Mouse (Mus musculus): ENCODE results near the gene Car14. TPM values are rescaled to one million over a fixed set of nuclear protein-coding genes. Genes with fewer than 3 reads are reported as not detected.

The Car14 gene
- polyA plus RNA-seq (2014; fragmentation: Illumina TruSeq; extraction: RNeasy Lipid Tissue Mini Kit (QIAGEN cat#74804); ENCODE audit: low read depth, low replicate concordance), result 113 TPM

DNA sequence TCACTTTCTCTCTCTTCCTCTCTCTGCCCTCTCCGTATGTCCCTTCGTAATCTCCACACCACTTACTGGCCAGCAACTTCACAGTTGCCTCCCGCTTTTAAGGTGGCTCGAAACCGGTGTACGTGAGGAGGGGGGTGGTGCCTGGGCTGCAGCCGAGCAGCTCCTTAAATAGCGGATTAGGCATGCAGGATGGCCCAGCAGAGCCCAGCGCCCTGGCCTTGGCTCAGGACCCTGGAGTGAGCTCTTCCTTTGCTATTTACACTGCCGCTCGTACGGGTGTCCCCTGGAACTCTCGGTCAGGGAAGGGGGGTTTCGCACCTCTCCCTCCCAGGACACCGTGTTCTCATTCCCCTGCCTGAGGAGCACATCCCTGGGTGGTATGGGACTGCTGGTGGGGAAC is at the start of gene Car14:
TSS of gene Car14 (minus strand) at position 124 of the 400 bp plus-strand sequence.

DNA sequence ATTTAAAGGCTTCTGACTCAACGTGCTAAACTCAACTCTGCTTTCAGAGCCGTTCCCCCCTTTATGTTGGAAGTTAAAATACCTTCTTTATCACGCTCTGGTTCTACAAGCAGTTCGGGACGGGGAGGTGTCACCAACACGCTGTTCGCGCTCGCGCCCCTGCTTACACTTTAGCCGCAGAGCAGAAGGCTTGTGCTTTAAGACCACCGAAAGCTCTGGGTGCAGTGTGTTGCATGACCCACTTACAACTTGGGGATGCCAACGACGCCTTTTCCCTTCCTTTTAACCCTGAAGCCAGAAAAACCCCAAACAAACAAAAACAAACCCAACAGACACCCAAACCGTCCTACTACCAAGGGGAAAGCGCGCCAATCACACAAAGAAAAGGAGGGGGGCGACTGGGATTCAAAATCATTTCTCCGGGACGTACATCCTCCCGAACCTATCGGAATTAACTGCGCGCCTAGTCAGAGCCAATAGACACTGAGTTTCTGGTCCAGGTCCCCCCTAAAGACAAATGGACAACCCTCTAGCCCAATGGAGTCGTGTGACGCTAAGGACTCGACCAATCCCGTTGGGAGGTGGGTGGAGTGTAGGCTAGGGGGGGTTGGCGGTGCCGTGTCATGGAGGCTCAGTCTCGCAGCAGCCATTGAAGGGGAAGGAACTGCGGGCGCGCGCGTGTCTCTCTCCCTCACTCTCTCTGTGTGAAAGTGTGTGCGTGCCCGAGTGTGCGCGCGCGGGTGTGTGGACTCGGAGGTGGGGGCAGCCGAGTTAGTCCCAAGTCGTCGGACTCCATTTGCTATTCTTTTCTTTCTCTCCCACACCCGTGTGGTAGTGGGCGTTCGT is 24.4 kb upstream of the Car14 start, which contains the start of gene Anp32e:
TSS of gene Anp32e (plus strand) at position 589 of the 846 bp plus-strand sequence.

DNA sequence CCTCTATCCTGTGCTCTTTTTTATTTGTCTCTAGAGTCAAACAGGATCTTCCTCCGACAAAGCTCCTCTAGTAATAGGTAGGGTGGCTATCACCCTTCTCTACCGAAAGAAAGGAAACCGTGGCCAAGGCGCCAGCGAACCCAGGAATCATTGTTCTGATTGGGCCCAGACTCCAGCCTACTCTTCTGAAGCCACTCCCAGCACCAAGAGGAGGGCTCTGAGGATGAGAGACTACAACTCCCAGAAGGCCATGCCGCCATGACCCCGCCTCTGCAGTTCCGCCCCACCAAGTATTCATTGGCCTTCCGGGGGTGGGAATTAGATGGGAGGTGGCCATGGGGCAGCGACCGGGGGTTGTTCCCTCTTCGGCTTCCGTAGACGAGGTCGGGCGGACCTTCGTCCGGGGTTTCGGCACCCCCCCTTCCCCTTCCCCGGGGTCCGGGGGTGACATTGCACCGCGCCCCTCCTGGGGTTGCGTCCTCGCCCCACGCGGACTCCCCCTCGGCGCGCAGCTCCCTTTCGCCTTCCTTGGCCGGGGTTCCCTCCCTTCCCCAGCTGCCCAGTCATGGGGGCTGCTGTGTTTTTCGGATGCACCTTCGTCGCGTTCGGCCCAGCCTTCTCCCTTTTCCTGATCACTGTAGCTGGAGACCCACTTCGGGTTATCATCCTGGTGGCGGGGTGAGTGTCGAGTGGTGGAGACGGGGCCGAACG is 10.7 kb downstream of the Car14 start, which contains the start of gene Aph1a:
TSS of gene Aph1a (plus strand) at position 364 of the 711 bp plus-strand sequence.

DNA sequence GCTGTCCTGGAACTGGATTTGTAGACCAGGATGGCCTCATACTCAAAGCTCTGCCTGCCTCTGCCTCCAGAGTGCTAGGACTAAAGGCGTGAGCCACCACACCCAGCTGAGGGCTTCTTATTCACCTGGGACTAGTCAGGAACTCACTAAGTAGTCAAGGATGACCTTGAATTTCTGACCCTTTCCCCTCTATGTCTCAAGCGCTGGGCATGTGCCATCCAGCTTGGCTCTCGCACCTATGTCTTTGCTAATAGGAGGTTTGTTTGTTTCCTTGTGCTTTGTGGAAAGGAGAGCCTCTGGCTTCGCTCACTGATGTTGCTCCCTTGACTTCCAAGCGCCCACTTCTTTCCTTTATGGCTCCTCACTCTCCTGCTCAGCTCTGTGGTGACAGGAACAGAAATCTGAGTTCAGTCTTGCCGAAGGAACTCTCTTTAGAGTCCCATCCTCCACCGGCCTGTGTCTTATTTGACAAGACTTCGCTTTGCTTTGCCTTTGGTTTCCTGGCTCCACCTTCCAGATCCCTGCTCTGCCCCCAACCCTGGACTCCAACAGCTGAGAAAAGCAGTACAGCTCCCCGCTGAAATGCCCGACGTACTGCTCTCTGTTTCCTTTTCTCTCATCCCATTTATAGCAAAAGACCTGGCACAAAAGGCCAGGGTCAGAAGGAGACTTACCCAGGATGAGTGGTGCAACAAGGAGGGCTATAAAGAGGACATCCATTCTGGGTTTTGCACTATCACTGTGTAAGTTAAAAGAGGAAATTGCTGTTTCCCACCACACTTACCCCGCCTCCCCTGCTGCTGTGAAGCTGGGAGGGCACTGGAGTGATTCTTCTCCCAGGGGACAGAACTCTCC is 13.1 kb downstream of the Car14 start, which contains the start of gene BC028528:
TSS of gene BC028528 (minus strand) at position 795 of the 855 bp plus-strand sequence.

DNA sequence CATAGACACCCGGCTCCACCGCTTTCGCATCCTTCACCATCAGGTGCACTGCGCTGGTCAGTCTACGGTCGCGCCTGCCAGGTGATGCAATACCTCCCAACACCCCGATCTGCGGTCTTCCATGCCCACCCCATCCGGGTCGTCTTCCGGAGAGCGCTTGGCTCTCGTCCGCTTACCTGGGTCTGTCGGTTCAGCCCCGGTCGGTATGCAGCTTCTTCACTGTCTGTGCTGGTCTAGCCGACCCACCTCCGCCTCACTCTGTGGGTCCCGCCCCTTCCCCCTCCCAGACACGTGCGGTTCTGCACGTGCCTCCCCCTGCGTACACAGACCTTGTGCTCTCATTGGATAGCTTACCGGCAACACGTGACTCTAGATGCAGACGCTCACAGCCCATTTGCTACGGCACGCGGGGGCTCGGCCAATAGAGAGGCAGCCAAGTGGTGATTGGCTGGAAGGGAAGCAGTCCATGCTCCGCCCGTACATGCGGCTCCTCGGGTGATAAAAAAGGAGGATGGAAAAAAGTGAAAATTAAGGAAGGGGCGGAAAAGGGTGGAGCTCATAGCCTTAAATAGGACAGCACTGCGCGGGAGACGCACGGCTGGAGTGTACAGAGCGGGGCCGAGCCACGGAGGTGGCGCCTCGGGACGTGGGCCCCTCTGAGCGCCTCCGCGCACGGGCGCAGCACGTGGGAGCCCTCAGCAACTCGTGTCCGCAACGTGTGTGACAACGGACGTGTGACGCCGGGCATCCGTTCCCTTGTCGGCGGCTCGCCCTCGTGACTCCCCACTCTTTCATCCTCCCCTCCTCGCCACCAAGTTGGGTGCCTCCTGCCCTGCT is 22.3 kb downstream of the Car14 start, which contains the start of gene Ciart:
TSS of gene Ciart (minus strand) at position 273 of the 837 bp plus-strand sequence.

DNA sequence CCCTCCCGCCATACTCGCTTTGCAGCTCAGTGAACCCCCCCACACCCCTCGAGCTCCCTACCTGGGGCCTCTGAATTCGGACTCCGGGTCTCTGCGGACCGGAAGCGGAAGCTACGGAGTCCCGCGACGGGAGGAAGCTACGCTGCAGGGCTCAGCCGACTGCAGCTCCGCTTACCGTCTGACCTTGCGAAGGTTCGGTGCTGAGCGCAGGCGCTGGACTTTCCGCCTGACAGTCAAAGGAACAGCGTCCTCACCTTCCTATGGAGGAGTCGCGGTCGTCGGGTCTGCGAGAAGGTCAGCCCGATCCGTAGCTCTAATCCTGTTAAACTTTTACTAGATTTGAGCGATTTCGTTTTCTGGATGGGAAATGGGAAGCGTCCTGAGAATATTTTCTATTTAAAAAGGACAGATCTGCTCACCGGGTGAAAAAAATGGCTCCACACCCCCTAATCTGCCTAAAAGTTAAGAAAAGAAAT is 33.1 kb downstream of the Car14 start, which contains the start of gene Mrps21:
TSS of gene Mrps21 (minus strand) at position 128 of the 476 bp plus-strand sequence.

DNA sequence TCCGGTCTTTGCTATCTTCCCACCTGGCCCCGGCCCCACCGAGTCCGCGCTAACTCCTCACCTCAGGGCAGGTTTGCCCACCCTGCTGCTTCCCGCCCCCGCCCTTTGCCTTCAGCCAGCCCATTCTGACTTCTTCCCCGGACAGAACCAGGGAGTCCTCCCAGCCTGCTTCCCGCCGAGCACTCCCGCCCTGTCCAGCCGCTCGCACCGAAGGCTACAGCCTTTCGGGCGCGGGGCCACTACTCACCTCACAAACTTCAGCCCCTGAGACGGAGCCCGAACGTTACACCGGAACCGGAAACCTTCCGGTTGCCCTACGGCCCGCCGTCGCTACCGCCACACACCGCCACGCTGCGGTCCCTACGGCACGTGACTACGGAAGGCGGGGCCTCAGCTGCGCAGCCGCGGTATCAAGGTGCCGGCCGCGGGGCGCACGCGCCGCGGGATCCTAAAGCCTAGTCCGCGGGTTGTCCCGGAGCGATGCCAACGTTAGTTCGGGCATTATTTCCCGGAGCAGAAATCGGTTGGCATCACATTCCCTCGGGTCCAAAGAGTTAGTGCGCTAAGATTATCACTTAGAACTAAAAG is 48.9 kb downstream of the Car14 start, which contains the start of gene Prpf3:
TSS of gene Prpf3 (minus strand) at position 384 of the 588 bp plus-strand sequence.

Other genes starting within 250 kb of the Car14 start
- 200 TPM for gene Mcl1, start 245.9 kb downstream of the Car14 start, polyA plus RNA-seq (2014; fragmentation: Illumina TruSeq; extraction: RNeasy Lipid Tissue Mini Kit (QIAGEN cat#74804); ENCODE audit: low read depth, low replicate concordance)
- gene Adamtsl4, start 216.8 kb downstream of the Car14 start, polyA plus RNA-seq (2014; fragmentation: Illumina TruSeq; extraction: RNeasy Lipid Tissue Mini Kit (QIAGEN cat#74804); ENCODE audit: low read depth, low replicate concordance), result 0.28 TPM
- 7.1 TPM for gene Ecm1, start 165.1 kb downstream of the Car14 start, polyA plus RNA-seq (2014; fragmentation: Illumina TruSeq; extraction: RNeasy Lipid Tissue Mini Kit (QIAGEN cat#74804); ENCODE audit: low read depth, low replicate concordance)
- 13.5 TPM for gene Tars2, start 144.5 kb downstream of the Car14 start, polyA plus RNA-seq (2014; fragmentation: Illumina TruSeq; extraction: RNeasy Lipid Tissue Mini Kit (QIAGEN cat#74804); ENCODE audit: low read depth, low replicate concordance)
- 27.9 TPM for gene Rprd2, start 85.8 kb downstream of the Car14 start, polyA plus RNA-seq (2014; fragmentation: Illumina TruSeq; extraction: RNeasy Lipid Tissue Mini Kit (QIAGEN cat#74804); ENCODE audit: low read depth, low replicate concordance)
- 30.5 TPM for gene Prpf3, start 48.8 kb downstream of the Car14 start, polyA plus RNA-seq (2014; fragmentation: Illumina TruSeq; extraction: RNeasy Lipid Tissue Mini Kit (QIAGEN cat#74804); ENCODE audit: low read depth, low replicate concordance)
- gene Mrps21, start 33.2 kb downstream of the Car14 start, polyA plus RNA-seq (2014; fragmentation: Illumina TruSeq; extraction: RNeasy Lipid Tissue Mini Kit (QIAGEN cat#74804); ENCODE audit: low read depth, low replicate concordance), result 50.7 TPM
- not detected for gene Ciart, start 22.4 kb downstream of the Car14 start, polyA plus RNA-seq (2014; fragmentation: Illumina TruSeq; extraction: RNeasy Lipid Tissue Mini Kit (QIAGEN cat#74804); ENCODE audit: low read depth, low replicate concordance)
- 14.9 TPM for gene BC028528, start 12.7 kb downstream of the Car14 start, polyA plus RNA-seq (2014; fragmentation: Illumina TruSeq; extraction: RNeasy Lipid Tissue Mini Kit (QIAGEN cat#74804); ENCODE audit: low read depth, low replicate concordance)
- 31.4 TPM for gene Aph1a, start 10.7 kb downstream of the Car14 start, polyA plus RNA-seq (2014; fragmentation: Illumina TruSeq; extraction: RNeasy Lipid Tissue Mini Kit (QIAGEN cat#74804); ENCODE audit: low read depth, low replicate concordance)
- gene Anp32e, start 24.6 kb upstream of the Car14 start, polyA plus RNA-seq (2014; fragmentation: Illumina TruSeq; extraction: RNeasy Lipid Tissue Mini Kit (QIAGEN cat#74804); ENCODE audit: low read depth, low replicate concordance), result 152 TPM
- gene Plekho1, start 91.3 kb upstream of the Car14 start, polyA plus RNA-seq (2014; fragmentation: Illumina TruSeq; extraction: RNeasy Lipid Tissue Mini Kit (QIAGEN cat#74804); ENCODE audit: low read depth, low replicate concordance), result 3.1 TPM
- gene Vps45, start 153.8 kb upstream of the Car14 start, polyA plus RNA-seq (2014; fragmentation: Illumina TruSeq; extraction: RNeasy Lipid Tissue Mini Kit (QIAGEN cat#74804); ENCODE audit: low read depth, low replicate concordance), result 54.3 TPM
- gene Otud7b, start 199.8 kb upstream of the Car14 start, polyA plus RNA-seq (2014; fragmentation: Illumina TruSeq; extraction: RNeasy Lipid Tissue Mini Kit (QIAGEN cat#74804); ENCODE audit: low read depth, low replicate concordance), result 22.0 TPM

Measured in kidney, adult 10 weeks (tissue).